ENCODE assay signal across 12 mouse cellular contexts in the genomic region with DNA sequence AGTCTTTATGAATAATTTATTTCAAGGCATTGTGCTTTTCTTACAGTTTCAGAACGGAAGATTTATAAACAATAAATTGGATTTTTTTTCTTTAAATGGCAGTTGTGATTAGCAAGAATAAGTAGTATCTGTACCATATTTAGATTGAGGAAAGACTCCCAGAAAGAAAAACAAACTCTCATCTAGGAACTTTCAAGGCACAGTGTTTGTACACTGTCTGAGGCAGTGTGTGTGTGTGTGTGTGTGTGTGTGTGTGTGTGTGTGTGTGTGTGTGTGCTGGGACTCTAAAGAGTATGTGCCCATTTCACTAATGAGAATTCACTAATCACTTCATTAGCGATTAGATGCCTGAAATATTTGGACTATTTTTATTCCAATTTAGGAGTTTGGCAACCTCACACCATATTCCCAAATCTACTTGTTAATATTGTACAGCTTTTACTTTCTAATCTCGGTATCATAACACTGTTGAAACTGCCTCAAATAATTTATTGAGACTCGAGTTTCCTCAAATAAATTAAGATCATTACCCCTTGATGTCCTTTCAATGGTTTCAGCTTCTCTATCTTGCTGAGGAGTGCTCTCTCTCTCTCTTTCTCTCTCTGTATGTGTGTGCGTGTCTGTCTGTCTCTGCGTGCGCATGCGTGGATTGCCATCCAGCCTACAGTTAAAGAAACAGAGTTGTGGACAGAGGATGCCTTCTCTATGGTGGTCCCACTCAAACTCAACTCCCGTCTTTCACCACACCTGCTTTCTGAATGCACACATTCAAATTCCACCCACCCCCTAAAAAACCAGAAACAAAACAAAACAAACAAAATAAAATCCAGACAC. TPM values are rescaled to one million over a fixed set of nuclear protein-coding genes. Genes with fewer than 3 reads are reported as not detected.
A peak's percentile ranks its signal among the peaks of the same experiment; 100 is the strongest.
DNase-seq lines count a peak whose midpoint lies in the region; ATAC-seq and TF ChIP-seq lines count a peak whose summit lies in the region.
"Had no signal": no experiment of that assay in that cellular context is flagged by ENCODE, and none has a peak within 500 bp of the region (broad histone marks: within the 10 kb centered on the region; RNA-seq: fewer than 3 reads in every experiment).

No protein-coding gene starts in this region.

- TF ChIP-seq CTCF in gastrocnemius, adult 2 months (IDR thresholded peaks at IDR 0.05) = no peak
- no peak for TF ChIP-seq CTCF in layer of hippocampus, adult 2 months (conservative IDR thresholded peaks at IDR 0.05)

- ATAC-seq in embryonic facial prominence, embryonic 12.5 days (ENCODE audit: insufficient number of reproducible peaks, insufficient read depth, low FRiP score, low TSS enrichment) = no peak
- no peak for ATAC-seq in limb, embryonic 11.5 days (ENCODE audit: insufficient number of reproducible peaks, low FRiP score, low TSS enrichment, low read depth)
- ATAC-seq: inflammation-experienced regulatory T-cells, adult 6 months had no signal

- H3K9me3 ChIP-seq in embryonic facial prominence, embryonic 12.5 days = no peaks in the 10 kb centered on the region
- H3K9me3 ChIP-seq in limb, embryonic 11.5 days (ENCODE audit: control insufficient read depth, low read length) = no peaks in the 10 kb centered on the region
- H3K9me3 ChIP-seq: embryonic facial prominence, embryonic 15.5 days; midbrain, embryonic 10.5 days had no signal

- peak overlapping the region; percentile 68 for H3K27ac ChIP-seq in gastrocnemius, adult 2 months
- H3K27ac ChIP-seq in layer of hippocampus, adult 2 months = no peak overlapping the region; the same call in 1 of the 2 replicates
- H3K27ac ChIP-seq in embryonic facial prominence, embryonic 12.5 days = peak overlapping the region; percentile 87
- peak overlapping the region; percentile 72 for H3K27ac ChIP-seq in limb, embryonic 11.5 days (replicated peaks; ENCODE audit: low read depth, low read length)

- no peak overlapping the region; the same call in 1 of the 2 replicates for H3K4me3 ChIP-seq in gastrocnemius, adult 2 months
- peak overlapping the region; percentile 44 for H3K4me3 ChIP-seq in layer of hippocampus, adult 2 months
- no peak overlapping the region for H3K4me3 ChIP-seq in embryonic facial prominence, embryonic 12.5 days
- no peak overlapping the region for H3K4me3 ChIP-seq in limb, embryonic 11.5 days (ENCODE audit: low read depth, low read length)

- intact Hi-C loops in gastrocnemius, adult 2 months (cut with DNase I) = no loop called here

- no peak for DNase-seq in gastrocnemius, adult 2 months
- DNase-seq in gastrocnemius, postnatal 25 days = no peak
- no peak for DNase-seq in layer of hippocampus, adult 2 months (ENCODE audit: low spot score in 2 of 2)
- DNase-seq in layer of hippocampus, adult 9-10 months (ENCODE audit: low spot score) = no peak
- no peak for DNase-seq in limb, embryonic 11.5 days (ENCODE audit: low spot score)
- DNase-seq in yolk sac, embryonic 10.5 days (ENCODE audit: low spot score) = no peak
- no peak for DNase-seq in cerebellum, adult 11 months
- DNase-seq: right cerebral cortex, postnatal 14 days had no signal

- 41% methylated on average over 9 of the region's 9 CpGs for WGBS in embryonic facial prominence, embryonic 12.5 days
- WGBS in limb, embryonic 11.5 days = 33% methylated on average over 9 of the region's 9 CpGs

- no peaks in the 10 kb centered on the region for H3K27me3 ChIP-seq in embryonic facial prominence, embryonic 12.5 days
- no peaks in the 10 kb centered on the region for H3K27me3 ChIP-seq in limb, embryonic 11.5 days (ENCODE audit: control insufficient read depth, insufficient read depth, low read length)
- H3K27me3 ChIP-seq: embryonic facial prominence, embryonic 15.5 days had no signal

- peaks cover 17% of the 10 kb centered on the region; the same call in 1 of the 2 replicates for H3K4me1 ChIP-seq in embryonic facial prominence, embryonic 12.5 days
- H3K4me1 ChIP-seq in limb, embryonic 11.5 days (ENCODE audit: control insufficient read depth, insufficient read depth, low read length) = peaks cover 12% of the 10 kb centered on the region

- no peak overlapping the region for H3K9ac ChIP-seq in embryonic facial prominence, embryonic 12.5 days
- H3K9ac ChIP-seq in limb, embryonic 11.5 days (ENCODE audit: low read length) = no peak overlapping the region
- H3K9ac ChIP-seq: embryonic facial prominence, embryonic 15.5 days had no signal

- H3K4me2 ChIP-seq in embryonic facial prominence, embryonic 12.5 days (replicated peaks) = peak overlapping the region; percentile 24; the same call in 1 of the 2 replicates
- peak overlapping the region; percentile 17 for H3K4me2 ChIP-seq in limb, embryonic 11.5 days (ENCODE audit: low read depth, severe bottlenecking)

- H3K36me3 ChIP-seq in embryonic facial prominence, embryonic 12.5 days = no peaks in the 10 kb centered on the region
- H3K36me3 ChIP-seq in limb, embryonic 11.5 days (ENCODE audit: control insufficient read depth, insufficient read depth, low read length) = no peaks in the 10 kb centered on the region
- H3K36me3 ChIP-seq: embryonic facial prominence, embryonic 15.5 days; midbrain, embryonic 10.5 days had no signal

RNA-seq across cellular contexts. Expression of gene Cped1, which starts 41.3 kb away (rescaled TPM):
- total RNA-seq in gastrocnemius, adult 2 months (2021) = 10 to 100 TPM; 22.4 to 24.5 TPM
- 10 to 100 TPM; 16.8 to 22.7 TPM for total RNA-seq in gastrocnemius, postnatal 25 days (2021)
- total RNA-seq in layer of hippocampus, adult 2 months (2021) = 1 to 10 TPM; 2.5 to 3.5 TPM
- polyA plus RNA-seq in embryonic facial prominence, embryonic 12.5 days (2016; fragmentation: Nextera tagmentation; extraction: Ambion mirVana) = 34.7 and 35.9 TPM in 2 replicates
- 74.8 and 75.0 TPM in 2 replicates for polyA plus RNA-seq in limb, embryonic 11.5 days (2014; fragmentation: Nextera tagmentation; extraction: Ambion mirVana)
